Mouse (Mus musculus) MEL (cell line): ENCODE measurements around the gene Nobox.

Experiments
- CTCF ChIP-seq, 3 experiments: IDR thresholded peaks in 2 of 3; conservative IDR thresholded peaks in 1 of 3; 2 replicates each; pipeline ENCODE4 v1.5.1; 2011 to 2012; ENCODE audit warnings: low read length in 3 of 3, low read depth in 2 of 3, mild to moderate bottlenecking in 2 of 3, improper control_type of control experiment in 1 of 3, inconsistent platforms in 1 of 3, mixed read lengths in 1 of 3, moderate library complexity in 1 of 3; ENCODE audit not compliant: control insufficient read depth in 1 of 3, insufficient read depth in 1 of 3, poor library complexity in 1 of 3, severe bottlenecking in 1 of 3
- EP300 ChIP-seq, 2 experiments: IDR thresholded peaks; 2 replicates each; pipeline ENCODE4 v1.6.1; 2011; ENCODE audit warnings: improper control_type of control experiment in 2 of 2, low read length in 2 of 2, low read depth in 1 of 2, mild to moderate bottlenecking in 1 of 2
- GABPA ChIP-seq: IDR thresholded peaks from 2 replicates; pipeline ENCODE4 v1.6.1; 2012; ENCODE audit warnings: low read depth, mild to moderate bottlenecking, inconsistent platforms, low read length, improper control_type of control experiment, moderate library complexity
- HCFC1 ChIP-seq: IDR thresholded peaks from 2 replicates; pipeline ENCODE4 v1.6.1; 2012; ENCODE audit warnings: low read depth, mild to moderate bottlenecking, inconsistent platforms, low read length, improper control_type of control experiment, moderate library complexity
- MAFK ChIP-seq: IDR thresholded peaks from 2 replicates; pipeline ENCODE4 v1.6.1; 2011; ENCODE audit warnings: low read depth, mild to moderate bottlenecking, low read length, improper control_type of control experiment, borderline replicate concordance
- MXI1 ChIP-seq: IDR thresholded peaks from 2 replicates; pipeline ENCODE4 v1.6.1; 2011; ENCODE audit warnings: mild to moderate bottlenecking, low read depth, low read length, improper control_type of control experiment
- NELFE ChIP-seq: IDR thresholded peaks from 2 replicates; pipeline ENCODE4 v1.6.1; 2011; ENCODE audit warnings: low read depth, low read length, improper control_type of control experiment
- POLR2A ChIP-seq, 2 experiments: IDR thresholded peaks; 2 replicates each; pipeline ENCODE4 v1.6.1; 2011 to 2012; ENCODE audit warnings: low read length in 2 of 2, mild to moderate bottlenecking in 2 of 2, control low read depth in 1 of 2, improper control_type of control experiment in 1 of 2, low read depth in 1 of 2, moderate library complexity in 1 of 2; ENCODE audit not compliant: control insufficient read depth in 1 of 2, insufficient read depth in 1 of 2, poor library complexity in 1 of 2
- ZC3H11A ChIP-seq: IDR thresholded peaks from 2 replicates; pipeline ENCODE4 v1.6.1; 2012; ENCODE audit warnings: low read depth, mild to moderate bottlenecking, inconsistent platforms, low read length, improper control_type of control experiment

GRCm38 (mm10) chr6:43295908-43296307 is 13.4 kb downstream of the Nobox start:
- TF ChIP-seq HCFC1 (no peak), MAFK (no peak), EP300 (IDR thresholded peaks at IDR 0.05; ENCODE audit: low read depth in 1 of 2, low read length in 2 of 2) (0 out of 4 replicates have a peak, but pooled peaks of 1 of the 2 experiments have one; percentile 22), CTCF (IDR thresholded peaks at IDR 0.05 in 2 of 3, conservative IDR thresholded peaks at IDR 0.05 in 1 of 3; ENCODE audit: control insufficient read depth in 1 of 3, insufficient read depth in 1 of 3, low read depth in 2 of 3, low read length in 3 of 3, poor library complexity in 1 of 3, severe bottlenecking in 1 of 3) (no peak), NELFE (no peak), POLR2A (IDR thresholded peaks at IDR 0.05; ENCODE audit: control insufficient read depth in 1 of 2, insufficient read depth in 1 of 2, low read depth in 1 of 2, low read length in 2 of 2, poor library complexity in 1 of 2) (no peak), MXI1 (no peak), ZC3H11A (no peak), GABPA (no peak)
